ENCODE assay signal across 22 mouse cellular contexts in genomic region chr15:25949696-25950095, GRCm38 (mm10). TPM values are rescaled to one million over a fixed set of nuclear protein-coding genes. Genes with fewer than 3 reads are reported as not detected.
DNase-seq lines count a peak whose midpoint lies in the region; ATAC-seq lines count a peak whose summit lies in the region.
"Had no signal": no experiment of that assay in that cellular context is flagged by ENCODE, and none has a peak within 500 bp of the region (broad histone marks: within the 10 kb centered on the region; RNA-seq: fewer than 3 reads in every experiment).

No protein-coding gene starts in this region.

- peak; percentile 88 for DNase-seq in heart, adult 11 months
- DNase-seq in kidney, adult 18-20 months, result peak; percentile 31
- peak; percentile 70 for DNase-seq in gonadal fat pad, adult 2 months (ENCODE audit: low read depth)
- DNase-seq in layer of hippocampus, postnatal 25 days (ENCODE audit: extremely low spot score in 1 of 2, low spot score in 1 of 2), result no peak
- DNase-seq: adrenal gland, adult 2 months; adrenal gland, postnatal 10 days; adrenal gland, postnatal 25 days; cerebellum, adult 11 months; cerebellum, adult 18-20 months; cerebellum, adult 8-10 months; cerebellum, adult 9-11 months; cerebellum, postnatal 14 days; cerebellum, postnatal 36 days; embryo, embryonic 11 days had no signal

- no peak overlapping the region for H3K27ac ChIP-seq in heart, embryonic 12.5 days (ENCODE audit: poor library complexity, severe bottlenecking)
- no peak overlapping the region for H3K27ac ChIP-seq in kidney, embryonic 14.5 days (ENCODE audit: low read depth, low read length)
- H3K27ac ChIP-seq: embryonic facial prominence, embryonic 13.5 days; embryonic facial prominence, embryonic 15.5 days; forebrain, embryonic 10.5 days; forebrain, embryonic 12.5 days had no signal

- H3K4me1 ChIP-seq in heart, embryonic 12.5 days (replicated peaks), result peaks cover 48% of the 10 kb centered on the region
- no peaks in the 10 kb centered on the region for H3K4me1 ChIP-seq in kidney, embryonic 14.5 days (ENCODE audit: control insufficient read depth, insufficient read depth, low read length)
- H3K4me1 ChIP-seq: embryonic facial prominence, embryonic 13.5 days; forebrain, embryonic 10.5 days; forebrain, embryonic 12.5 days had no signal

- WGBS in heart, embryonic 12.5 days, result 76% methylated on average over 9 of the region's 9 CpGs
- WGBS in kidney, embryonic 14.5 days, result 88% methylated on average over 9 of the region's 9 CpGs

- no peaks in the 10 kb centered on the region; the same call in 1 of the 2 replicates for H3K9me3 ChIP-seq in heart, embryonic 12.5 days (replicated peaks)
- H3K9me3 ChIP-seq in kidney, embryonic 14.5 days (ENCODE audit: control insufficient read depth, low read length), result no peaks in the 10 kb centered on the region
- H3K9me3 ChIP-seq: embryonic facial prominence, embryonic 13.5 days; embryonic facial prominence, embryonic 15.5 days; forebrain, embryonic 10.5 days; forebrain, embryonic 12.5 days had no signal

- no peak overlapping the region for H3K9ac ChIP-seq in heart, embryonic 12.5 days
- no peak overlapping the region for H3K9ac ChIP-seq in kidney, embryonic 14.5 days (ENCODE audit: low read depth, low read length)
- H3K9ac ChIP-seq: embryonic facial prominence, embryonic 13.5 days; embryonic facial prominence, embryonic 15.5 days; forebrain, embryonic 12.5 days had no signal

- H3K4me3 ChIP-seq in heart, embryonic 12.5 days, result no peak overlapping the region
- no peak overlapping the region for H3K4me3 ChIP-seq in kidney, embryonic 14.5 days (ENCODE audit: low read length)
- H3K4me3 ChIP-seq: embryonic facial prominence, embryonic 13.5 days; embryonic facial prominence, embryonic 15.5 days; erythroblast, embryonic 14.5 days; forebrain, embryonic 10.5 days; forebrain, embryonic 12.5 days had no signal

- H3K36me3 ChIP-seq in heart, embryonic 12.5 days, result peaks cover 3% of the 10 kb centered on the region; the same call in 1 of the 2 replicates
- no peaks in the 10 kb centered on the region for H3K36me3 ChIP-seq in kidney, embryonic 14.5 days (ENCODE audit: control insufficient read depth, insufficient read depth, low read length)
- H3K36me3 ChIP-seq: embryonic facial prominence, embryonic 13.5 days; embryonic facial prominence, embryonic 15.5 days; forebrain, embryonic 10.5 days; forebrain, embryonic 12.5 days had no signal

- ATAC-seq in heart, embryonic 12.5 days (ENCODE audit: insufficient number of reproducible peaks, low FRiP score), result no peak
- ATAC-seq in kidney, embryonic 14.5 days (ENCODE audit: low FRiP score, low TSS enrichment), result no peak
- ATAC-seq: forebrain, embryonic 14.5 days had no signal

- no peak overlapping the region for H3K4me2 ChIP-seq in heart, embryonic 12.5 days
- H3K4me2 ChIP-seq in kidney, embryonic 14.5 days (replicated peaks; ENCODE audit: low read depth, low read length), result no peak overlapping the region
- H3K4me2 ChIP-seq: embryonic facial prominence, embryonic 13.5 days; embryonic facial prominence, embryonic 15.5 days; forebrain, embryonic 12.5 days had no signal

- H3K27me3 ChIP-seq in heart, embryonic 12.5 days (replicated peaks), result no peaks in the 10 kb centered on the region
- no peaks in the 10 kb centered on the region for H3K27me3 ChIP-seq in kidney, embryonic 14.5 days (ENCODE audit: control insufficient read depth, insufficient read depth, low read length)
- H3K27me3 ChIP-seq: embryonic facial prominence, embryonic 13.5 days; embryonic facial prominence, embryonic 15.5 days; forebrain, embryonic 12.5 days had no signal

RNA-seq across cellular contexts. Expression of gene Zfp622, which starts 34.5 kb away (rescaled TPM):
- polyA plus RNA-seq in heart, embryonic 12.5 days (2016; fragmentation: Nextera tagmentation; extraction: Ambion mirVana), result 24.2 and 25.4 TPM in 2 replicates
- polyA plus RNA-seq in kidney, embryonic 14.5 days (2014; fragmentation: Nextera tagmentation; extraction: Ambion mirVana), result 38.1 and 38.4 TPM in 2 replicates
- polyA plus RNA-seq in gonadal fat pad, adult 2 months (2012; rRNA removed), result 13.5 and 17.2 TPM in 2 replicates
- 10 to 100 TPM; 40.4 to 40.5 TPM for total RNA-seq in layer of hippocampus, postnatal 25 days (2021)

Comparison
In these comparisons a context has a peak if more than half of its experiments do, and no peak if none do; other contexts are left out.
1. DNase-seq: peak in heart, adult 11 months (single experiment), kidney, adult 18-20 months (single experiment) and gonadal fat pad, adult 2 months (single experiment); none in layer of hippocampus, postnatal 25 days (0 of 2).